Mouse (Mus musculus) thymus, adult 2 months (tissue): ENCODE data around the gene Neb.

ENCODE experiments used
- CTCF ChIP-seq: fragments of 200-500 bp; IDR thresholded peaks from 2 replicates; pipeline ENCODE4 v1.5.1; 2012; ENCODE audit warnings: mild to moderate bottlenecking, control low read depth, low read length, moderate library complexity, borderline replicate concordance; ENCODE audit not compliant: control insufficient read depth, poor library complexity, insufficient read depth; ENCODE audit errors: extremely low read depth
- POLR2A ChIP-seq: fragments of 200-500 bp; IDR thresholded peaks from 2 replicates; pipeline ENCODE4 v1.6.1; 2012; ENCODE audit warnings: mild to moderate bottlenecking, low read length, control low read depth, moderate library complexity; ENCODE audit not compliant: control insufficient read depth, poor library complexity, insufficient read depth; ENCODE audit errors: extremely low read depth

GRCm38 (mm10) chr2:52133351-52133750 lies 244.9 kb downstream of the Neb start:
- TF ChIP-seq CTCF (no peak), POLR2A (no peak)
